Mouse (Mus musculus) bone marrow macrophage, adult 2 months (primary cell): ENCODE data around the gene Eef1b2.

Source experiments
- CTCF ChIP-seq: IDR thresholded peaks from 2 replicates; pipeline ENCODE4 v1.5.1; 2012; ENCODE audit warnings: low read depth, mild to moderate bottlenecking, low read length, moderate library complexity
- POLR2A ChIP-seq: IDR thresholded peaks from 2 replicates; pipeline ENCODE4 v1.6.1; 2012; ENCODE audit warnings: mild to moderate bottlenecking, low read depth, low read length, borderline replicate concordance

DNA sequence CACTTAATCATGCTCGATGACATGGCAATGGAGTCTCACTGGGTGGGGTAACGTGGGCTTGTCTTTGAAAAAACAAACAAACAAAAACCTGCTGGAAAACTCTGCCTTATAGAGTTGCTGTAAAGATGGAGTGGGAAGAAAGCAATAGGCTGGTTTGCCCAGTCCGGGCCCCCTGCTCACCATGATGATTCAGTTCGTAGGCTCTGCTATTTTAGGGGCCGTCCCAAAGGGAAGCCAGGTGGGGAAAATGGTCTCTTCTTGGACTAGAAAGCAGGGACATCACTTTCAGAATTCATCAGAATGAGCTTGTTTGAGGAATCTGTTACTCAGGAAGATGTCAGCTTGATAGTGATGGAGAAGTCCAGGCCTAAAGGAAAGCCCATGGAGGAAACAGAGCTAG lies 50.6 kb downstream of the Eef1b2 start:
- TF ChIP-seq CTCF (no peak), POLR2A (no peak)
